Mouse (Mus musculus): Measurements from ENCODE around the gene Gpr19.

DNA sequence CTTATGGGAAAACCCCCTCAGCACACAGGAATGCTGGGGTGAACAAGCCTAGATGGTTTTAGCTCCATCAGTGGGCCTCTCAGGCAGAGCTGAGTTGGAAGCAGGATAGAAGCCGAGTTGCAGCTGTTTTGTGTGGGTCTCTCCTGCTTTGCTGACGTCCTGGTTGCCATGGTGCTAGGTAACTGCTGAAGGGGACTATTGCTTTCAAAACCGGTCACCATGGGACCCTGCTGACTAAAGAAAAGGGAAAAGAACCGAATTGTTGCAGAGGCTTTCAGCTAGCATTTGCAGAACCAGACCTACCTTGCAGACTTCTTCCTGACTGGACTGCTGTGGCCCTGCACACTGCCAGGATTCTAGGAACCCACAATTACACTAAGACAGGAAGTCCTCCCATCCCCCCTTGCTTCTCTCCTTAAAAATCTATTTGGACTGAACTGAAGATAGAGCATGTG lies 9.8 kb downstream of the Gpr19 start:
- no peak for TF ChIP-seq EP300 (IDR thresholded peaks at IDR 0.05; ENCODE audit: low read depth)
- no peak for TF ChIP-seq CTCF (IDR thresholded peaks at IDR 0.05; ENCODE audit: low read depth)

Measured in liver, postnatal 0 days (tissue).